Mouse (Mus musculus) CH12.LX (cell line): ENCODE measurements around the gene H2-Q10. TPM values are rescaled to one million over a fixed set of nuclear protein-coding genes. Genes with fewer than 3 reads are reported as not detected.
"Not testable (repeated sequence)": the region's sequence is repeated elsewhere in the genome, so short reads cannot be mapped to it uniquely, and the experiment has no call there.

ENCODE experiments used
- DNase-seq: peaks from one replicate; pipeline ENCODE4 v3.0.0-alpha.2; 2013; ENCODE audit errors: extremely low read depth
- H3K27ac ChIP-seq: 2 replicates; pipeline ENCODE4 v1.5.1; 2012; ENCODE audit warnings: low read depth, mild to moderate bottlenecking, control low read depth, moderate library complexity; ENCODE audit not compliant: insufficient read depth
- H3K27me3 ChIP-seq: replicated peaks from 2 replicates; pipeline ENCODE3; 2012; ENCODE audit warnings: inconsistent platforms
- H3K36me3 ChIP-seq, 2 experiments: replicated peaks in 1 of 2; 2 replicates each; pipeline versions ENCODE3 to v1.6.1; 2012; ENCODE audit warnings: inconsistent platforms in 1 of 2, low read length in 1 of 2, mild to moderate bottlenecking in 1 of 2, mixed read lengths in 1 of 2, moderate library complexity in 1 of 2; ENCODE audit not compliant: control insufficient read depth in 1 of 2, insufficient read depth in 1 of 2
- H3K4me1 ChIP-seq, 2 experiments: 2 replicates each; pipeline ENCODE4 v1.6.1; 2012; ENCODE audit warnings: inconsistent platforms in 1 of 2, moderate library complexity in 1 of 2; ENCODE audit not compliant: insufficient read depth in 2 of 2, control insufficient read depth in 1 of 2
- H3K4me2 ChIP-seq: 2 replicates; pipeline ENCODE4 v1.6.1; 2012; ENCODE audit warnings: low read depth, mild to moderate bottlenecking, control low read depth; ENCODE audit not compliant: poor library complexity, insufficient read depth, severe bottlenecking
- H3K4me3 ChIP-seq, 3 experiments: fragments of 150-350 bp in 1 of 3; sonication (generic) in 1 of 3; replicated peaks in 1 of 3; 2 replicates each; pipeline versions ENCODE3 to v1.5.1; 2011 to 2012; ENCODE audit warnings: low read depth in 2 of 3, low read length in 2 of 3, mild to moderate bottlenecking in 2 of 3, moderate library complexity in 2 of 3, control low read depth in 1 of 3, improper control_type of control experiment in 1 of 3, inconsistent platforms in 1 of 3, mixed read lengths in 1 of 3; ENCODE audit not compliant: poor library complexity in 1 of 3
- H3K79me2 ChIP-seq: replicated peaks from 2 replicates; pipeline ENCODE4 v1.6.1; 2012; ENCODE audit warnings: mild to moderate bottlenecking, moderate library complexity; ENCODE audit not compliant: control insufficient read depth, poor library complexity, insufficient read depth, severe bottlenecking; ENCODE audit errors: extremely low read depth
- H3K9ac ChIP-seq: 2 replicates; pipeline ENCODE4 v1.6.1; 2012; ENCODE audit warnings: low read depth, mild to moderate bottlenecking, control low read depth, moderate library complexity; ENCODE audit not compliant: insufficient read depth
- H3K9me3 ChIP-seq: replicated peaks from 2 replicates; pipeline ENCODE3; 2012; ENCODE audit warnings: low read length, inconsistent platforms, mixed read lengths
- CTCF ChIP-seq, 2 experiments: IDR thresholded peaks in 1 of 2; conservative IDR thresholded peaks in 1 of 2; 2 replicates each; pipeline ENCODE4 v1.5.1; 2011 to 2012; ENCODE audit warnings: low read depth in 2 of 2, low read length in 2 of 2, improper control_type of control experiment in 1 of 2, inconsistent platforms in 1 of 2, mild to moderate bottlenecking in 1 of 2, moderate library complexity in 1 of 2
- RAD21 ChIP-seq: IDR thresholded peaks from 2 replicates; pipeline ENCODE4 v1.6.1; 2011; ENCODE audit warnings: low read depth, mild to moderate bottlenecking, low read length, improper control_type of control experiment, moderate library complexity
- SMC3 ChIP-seq: IDR thresholded peaks from 2 replicates; pipeline ENCODE4 v1.6.1; 2011; ENCODE audit warnings: low read depth, low read length, improper control_type of control experiment
- dilution Hi-C: fragments of 300-500 bp; cut with MboI; formaldehyde crosslinking; loops from 2 replicates; pipeline ENCODE4 v1.14.3; 2020; ENCODE audit warnings: low sequenced_read_pairs; ENCODE audit not compliant: extremely low pct_unique_long_range_greater_than_20kb, extremely low pct_ligation_motif_present
- in situ Hi-C: fragments of 300-500 bp; cut with MboI; formaldehyde crosslinking; loops from 3 replicates; pipeline ENCODE4 v1.14.3; 2019; ENCODE audit warnings: low sequenced_read_pairs, low pct_ligation_motif_present, low pct_unique_long_range_greater_than_20kb, mixed read lengths
- polyA plus RNA-seq: library from polyadenylated mRNA; unstranded; fragments of >175 nt; gene quantifications from 2 replicates; pipeline ENCODE4 v1.2.1, GENCODE M21; 2012; ENCODE audit warnings: low read depth; ENCODE audit not compliant: insufficient read length
- total RNA-seq, 2 experiments: library from RNA; depleted of rRNA; stranded (reverse); fragments of 300-350 nt in 1 of 2; fragments of >200 nt in 1 of 2; gene quantifications; 2 replicates each; pipeline ENCODE4 v1.2.3; 2012 to 2014

The H2-Q10 gene
- total and polyA plus RNA-seq, 3 experiments = 0.62 to 60.0 (median 2.4) TPM

- H3K9ac ChIP-seq, H3K27me3 ChIP-seq, dilution Hi-C loops, DNase-seq, H3K4me3 ChIP-seq, H3K79me2 ChIP-seq, H3K4me2 ChIP-seq, H3K4me1 ChIP-seq, H3K9me3 ChIP-seq, H3K36me3 ChIP-seq, H3K27ac ChIP-seq: not testable (repeated sequence)
- in situ Hi-C loops = loop anchor here (25.0 kb wide), 1 partner anchor 1471 kb away; no protein-coding TSS in a partner anchor
These were observed 11.6 kb upstream of the H2-Q10 start for GRCm38 (mm10) chr17:35458247-35458646.

- in situ Hi-C loops = loop anchor here (25.0 kb wide), 1 partner anchor 1473 kb away; no protein-coding TSS in a partner anchor
- H3K36me3 ChIP-seq, dilution Hi-C loops, H3K27me3 ChIP-seq, H3K4me3 ChIP-seq, H3K9me3 ChIP-seq, H3K79me2 ChIP-seq, H3K9ac ChIP-seq, H3K4me2 ChIP-seq, H3K27ac ChIP-seq, H3K4me1 ChIP-seq, DNase-seq: not testable (repeated sequence)
These were observed 9.2 kb upstream of the H2-Q10 start for GRCm38 (mm10) chr17:35460513-35461341.

- H3K4me2 ChIP-seq, H3K36me3 ChIP-seq, H3K79me2 ChIP-seq, H3K9ac ChIP-seq, H3K4me3 ChIP-seq, H3K27me3 ChIP-seq, DNase-seq, H3K4me1 ChIP-seq, H3K27ac ChIP-seq, H3K9me3 ChIP-seq, dilution Hi-C loops: not testable (repeated sequence)
- TF ChIP-seq SMC3 = peak; percentile 26
- peak; percentile 49 to 51 for TF ChIP-seq CTCF (conservative IDR thresholded peaks at IDR 0.05 in 1 of 2, IDR thresholded peaks at IDR 0.05 in 1 of 2; ENCODE audit: low read depth in 2 of 2, low read length in 2 of 2)
- peak; percentile 12 for TF ChIP-seq RAD21
- in situ Hi-C loops = loop anchor here (25.0 kb wide), 1 partner anchor 1478 kb away; no protein-coding TSS in a partner anchor
These were observed 4.2 kb upstream of the H2-Q10 start for GRCm38 (mm10) chr17:35465651-35466050.

- H3K27ac ChIP-seq, H3K36me3 ChIP-seq, H3K9me3 ChIP-seq, H3K27me3 ChIP-seq, H3K4me1 ChIP-seq, DNase-seq, H3K4me3 ChIP-seq, H3K4me2 ChIP-seq, H3K79me2 ChIP-seq, dilution Hi-C loops, H3K9ac ChIP-seq: not testable (repeated sequence)
- in situ Hi-C loops = loop anchor here (25.0 kb wide), 1 partner anchor 1482 kb away; no protein-coding TSS in a partner anchor
These were observed 953 bp upstream of the H2-Q10 start for GRCm38 (mm10) chr17:35468936-35469335.
